In genomic region chr9:18598366-18598765, GRCm38 (mm10) we compare ENCODE assay signal across 24 mouse cellular contexts.
DNase-seq lines count a peak whose midpoint lies in the region; TF ChIP-seq lines count a peak whose summit lies in the region.
"Had no signal": no experiment of that assay in that cellular context is flagged by ENCODE, and none has a peak within 500 bp of the region (broad histone marks: within the 10 kb centered on the region; RNA-seq: fewer than 3 reads in every experiment).

No protein-coding gene starts in this region.

- H3K9ac ChIP-seq in ES-Bruce4 (ENCODE audit: low read depth, poor library complexity, severe bottlenecking) = no peak overlapping the region

- no peak for TF ChIP-seq POLR2A in ES-Bruce4 (IDR thresholded peaks at IDR 0.05; ENCODE audit: insufficient read depth, low read length)

- H3K9me3 ChIP-seq in ES-Bruce4 (replicated peaks; ENCODE audit: control insufficient read depth, insufficient read depth, low read length, poor library complexity, severe bottlenecking) = no peaks in the 10 kb centered on the region
- H3K9me3 ChIP-seq: G1E had no signal

- no peak overlapping the region for H3K4me3 ChIP-seq in ES-Bruce4 (ENCODE audit: low read depth, low read length)

- TF ChIP-seq CTCF in ES-Bruce4 (IDR thresholded peaks at IDR 0.05; ENCODE audit: low read depth, low read length) = no peak

- H3K27ac ChIP-seq in ES-Bruce4 (ENCODE audit: insufficient read depth, low read length) = peak overlapping the region; percentile 81; the same call in 1 of the 2 replicates

- H3K27me3 ChIP-seq in ES-Bruce4 (ENCODE audit: control insufficient read depth, insufficient read depth, low read length, poor library complexity, severe bottlenecking) = no peaks in the 10 kb centered on the region
- H3K27me3 ChIP-seq: CH12.LX, Patski had no signal

- TF ChIP-seq EP300 in ES-Bruce4 (IDR thresholded peaks at IDR 0.05; ENCODE audit: insufficient read depth, low read depth, low read length) = no peak

- DNase-seq in ES-CJ7 (ENCODE audit: low read depth, low spot score) (peak; percentile 68), R1 (ENCODE audit: low read depth, low spot score) (peak; percentile 91), ZHBTc4 (ENCODE audit: low read depth, low spot score) (peak; percentile 57), liver (no peak)
- no peak for DNase-seq in ovary, postnatal 14 days (ENCODE audit: low spot score)
- DNase-seq in retina, postnatal 1 day = no peak
- no peak for DNase-seq in cerebellum, adult 11 months
- DNase-seq: adrenal gland, adult 2 months; adrenal gland, adult 8-10 months; adrenal gland, postnatal 10 days; adrenal gland, postnatal 14 days; adrenal gland, postnatal 25 days; adrenal gland, postnatal 36 days; B cell, adult 2 months; cerebellum, adult 11-12 months; cerebellum, adult 18-20 months; cerebellum, adult 2 months; cerebellum, adult 8-10 months; cerebellum, adult 9-10 months; cerebellum, adult 9-11 months had no signal

- H3K4me1 ChIP-seq in ES-Bruce4 (ENCODE audit: control insufficient read depth, insufficient read depth, low read length) = peaks cover 3% of the 10 kb centered on the region

- no peaks in the 10 kb centered on the region for H3K36me3 ChIP-seq in ES-Bruce4 (ENCODE audit: control insufficient read depth, insufficient read depth, low read length, poor library complexity, severe bottlenecking)
- H3K36me3 ChIP-seq: G1E had no signal

Comparison
In these comparisons a context has a peak if more than half of its experiments do, and no peak if none do; other contexts are left out.
1. DNase-seq: peak in ES-CJ7 (single experiment), R1 (single experiment) and ZHBTc4 (single experiment); none in ovary, postnatal 14 days (single experiment), retina, postnatal 1 day (single experiment), cerebellum, adult 11 months (single experiment) and liver (single experiment).